Mouse (Mus musculus) right cerebral cortex, adult 2 months (tissue): ENCODE results near the gene Mettl17.
"Not testable (repeated sequence)": the region's sequence is repeated elsewhere in the genome, so short reads cannot be mapped to it uniquely, and the experiment has no call there.

Experiments used
- DNase-seq, 2 experiments: peaks; one replicate each; pipeline ENCODE4 v3.0.0; 2021 to 2022; ENCODE audit warnings: low spot score in 2 of 2

Mettl17 gene

GRCm38 (mm10) chr14:51896539-51897170 lies 12.0 kb downstream of the Mettl17 start:
- no peak for DNase-seq

DNA sequence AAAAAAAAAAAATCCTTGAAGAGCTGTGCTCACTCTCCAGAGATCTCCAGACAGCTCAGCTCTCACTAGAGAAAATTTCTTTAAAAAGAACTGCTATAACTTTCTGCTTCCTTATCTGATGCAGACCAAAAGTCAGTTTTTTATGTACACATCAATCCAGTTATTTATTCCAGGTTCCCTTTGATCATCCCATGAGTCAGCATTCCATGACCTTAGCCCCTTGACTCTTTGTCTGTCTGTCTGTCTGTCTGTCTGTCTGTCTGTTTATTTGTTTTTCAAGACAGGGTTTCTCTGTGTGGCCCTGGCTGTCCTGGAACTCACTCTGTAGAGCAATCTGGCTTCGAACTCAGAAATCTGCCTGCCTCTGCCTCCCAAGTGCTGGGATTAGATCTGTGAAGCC lies 14.7 kb downstream of the Mettl17 start:
- no peak for DNase-seq

GRCm38 (mm10) chr14:51902806-51903710 lies 18.4 kb downstream of the Mettl17 start:
- peak; percentile 77 to 82 for DNase-seq

- DNase-seq: no peak
Observed at GRCm38 (mm10) chr14:51903782-51904181, 19.1 kb downstream of the Mettl17 start.

DNA sequence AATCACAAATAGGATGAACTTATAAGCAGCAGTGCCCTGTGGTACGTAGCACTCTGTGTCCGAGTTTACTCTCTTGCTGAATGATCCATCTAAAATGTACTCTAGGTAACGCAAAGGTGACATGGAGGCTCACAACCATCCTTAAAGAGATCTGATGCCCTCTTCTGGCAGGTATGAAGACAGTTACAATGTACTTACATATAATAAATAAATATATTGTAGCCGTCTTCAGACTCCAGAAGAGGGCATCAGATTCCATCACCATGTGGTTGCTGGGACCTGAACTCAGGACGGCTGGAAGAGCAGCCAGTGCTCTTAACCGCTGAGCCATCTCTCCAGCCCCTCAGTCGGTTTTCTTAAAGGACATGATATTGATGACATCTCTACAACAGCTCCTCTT lies 20.1 kb downstream of the Mettl17 start:
- no peak for DNase-seq

- no peak for DNase-seq
Observed at GRCm38 (mm10) chr14:51906102-51906501, 21.5 kb downstream of the Mettl17 start.

- no peak for DNase-seq
Observed at GRCm38 (mm10) chr14:51911301-51911700, 26.7 kb downstream of the Mettl17 start.

DNA sequence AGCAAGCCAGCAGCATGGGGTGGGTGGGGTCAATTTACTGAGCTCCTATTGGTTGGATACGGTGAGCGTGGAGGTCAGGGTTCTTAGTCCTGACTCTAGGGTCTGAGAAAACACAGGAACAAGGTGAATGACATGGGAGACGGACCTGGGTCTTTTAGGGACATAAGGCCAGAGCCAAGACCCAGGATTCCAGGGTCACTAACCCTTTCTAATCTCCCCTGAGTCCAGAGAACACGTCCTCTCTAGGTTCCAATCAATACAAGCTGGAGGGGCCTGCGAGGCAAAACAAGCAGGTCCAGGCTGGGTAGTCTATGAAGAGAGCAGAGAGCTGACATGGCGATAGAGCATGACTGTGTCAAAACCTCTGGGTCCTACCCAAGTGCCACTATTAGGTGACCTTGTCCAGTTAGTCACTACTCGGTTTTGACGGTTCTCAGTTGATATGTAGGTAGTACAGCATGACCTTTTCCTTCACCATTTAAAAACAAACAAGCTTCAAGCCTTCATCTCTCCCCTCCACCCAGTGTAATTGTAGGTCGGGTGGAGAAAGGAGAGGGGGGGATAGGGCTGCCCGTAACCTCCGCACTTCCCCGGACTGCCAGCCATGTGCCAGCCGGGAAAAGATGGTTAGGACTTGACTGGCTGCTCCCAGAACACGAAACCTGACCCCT lies 27.9 kb downstream of the Mettl17 start:
- no peak for DNase-seq

DNA sequence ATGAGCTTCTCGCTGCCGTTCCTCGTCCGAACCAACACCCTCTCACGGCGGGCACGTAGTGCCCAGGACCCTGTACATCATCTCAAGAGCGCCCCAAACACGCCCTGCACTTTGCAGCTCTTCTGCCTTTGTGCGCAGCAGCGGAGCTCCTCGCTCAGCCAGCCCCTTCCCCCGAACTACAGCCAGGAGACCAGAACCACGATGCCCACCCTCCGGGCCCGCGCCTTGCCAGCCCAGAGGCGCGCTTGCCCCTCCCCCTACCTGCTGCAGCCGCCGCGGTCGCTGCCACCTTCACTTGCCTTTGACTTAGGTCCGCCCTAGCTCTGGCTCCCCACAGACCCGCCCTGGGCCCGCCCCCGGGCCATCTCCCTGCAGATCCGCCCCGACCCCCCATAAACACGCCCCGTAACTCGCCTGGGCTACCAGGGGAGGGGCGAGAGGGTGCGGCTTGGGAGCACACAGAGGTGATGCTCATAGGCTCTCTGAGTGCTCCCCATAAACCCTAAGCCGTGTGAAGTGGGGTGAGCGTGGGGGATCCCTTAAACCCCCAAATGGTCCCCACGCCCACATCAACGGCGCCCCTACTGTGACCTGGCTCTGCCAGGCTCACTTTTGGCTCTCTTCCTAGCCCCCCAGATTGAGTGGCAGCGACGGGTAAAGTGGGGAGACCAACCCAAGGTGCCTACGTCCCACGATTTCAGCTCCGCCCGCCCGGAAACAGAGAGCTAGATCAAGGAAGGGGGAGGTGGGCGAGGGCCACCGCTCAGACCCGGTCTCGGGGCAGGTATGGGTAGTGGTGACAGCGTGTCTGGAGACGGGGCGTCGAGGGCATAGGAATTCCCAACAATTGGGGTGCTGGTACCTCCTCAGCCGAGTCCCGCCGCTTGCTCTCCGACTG lies 28.7 kb downstream of the Mettl17 start:
- peak; percentile 41 to 66 for DNase-seq

GRCm38 (mm10) chr14:51913960-51914762 lies 29.5 kb downstream of the Mettl17 start, which contains the start of gene Ndrg2:
Gene Ndrg2 (minus strand): TSS chr14:51914158.
- DNase-seq: peak; percentile 62 to 70

DNA sequence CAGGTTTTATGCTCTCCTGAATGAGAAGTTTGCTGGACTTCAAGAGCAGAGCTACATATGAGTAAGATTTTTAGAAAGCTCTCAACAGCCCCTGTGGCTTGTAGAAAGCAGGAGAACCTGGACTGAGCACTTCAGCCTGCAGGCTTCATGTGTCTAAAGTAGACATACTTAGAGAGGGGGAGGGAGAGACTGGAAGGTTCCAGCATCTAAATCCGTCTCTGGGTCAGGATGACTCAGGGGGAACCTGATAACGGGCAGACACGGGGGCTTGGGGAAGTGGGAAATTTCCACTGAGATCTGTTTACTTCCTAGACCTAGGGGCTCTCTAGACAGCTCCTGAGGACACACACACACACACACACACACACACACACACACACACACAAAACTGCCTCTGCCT lies 30.4 kb downstream of the Mettl17 start:
- no peak for DNase-seq

DNA sequence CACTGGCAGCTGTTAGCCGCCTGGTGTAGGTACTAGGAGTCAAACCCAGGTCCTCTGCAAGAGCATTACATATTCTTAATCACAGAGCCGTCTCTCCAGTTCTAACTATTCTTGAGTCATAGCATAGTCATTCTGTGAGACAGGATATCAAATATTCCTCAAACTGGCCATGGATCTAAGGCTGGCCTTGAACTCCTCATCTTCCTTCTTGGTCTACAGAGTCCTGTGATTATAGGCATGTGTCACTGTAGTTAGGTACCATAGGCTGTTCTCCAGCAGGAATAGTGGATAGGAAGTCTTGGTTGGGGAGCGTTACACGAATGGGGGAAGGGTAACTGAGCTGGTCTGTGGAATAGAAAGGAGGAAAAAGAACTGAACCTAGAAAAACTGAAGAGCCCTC lies 31.9 kb downstream of the Mettl17 start:
- DNase-seq: no peak

DNA sequence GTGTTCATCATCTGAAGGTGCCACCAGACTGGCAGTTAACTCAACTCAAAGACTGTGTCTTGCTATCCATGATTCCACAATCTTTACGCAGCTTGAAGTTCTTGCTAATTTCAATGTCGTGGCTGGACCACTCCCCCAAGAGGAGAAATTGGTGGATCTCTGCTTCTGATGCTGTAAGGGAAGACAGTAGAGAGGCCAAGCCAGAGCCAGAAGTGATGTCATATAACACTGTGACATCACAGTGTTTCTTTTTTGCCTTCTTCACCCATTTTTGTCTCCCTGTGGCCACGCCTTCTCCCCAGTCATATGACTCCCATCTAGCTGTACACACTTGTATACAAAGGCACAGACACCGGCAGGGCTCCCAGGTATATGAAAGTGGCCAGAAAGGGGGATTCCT lies 33.5 kb downstream of the Mettl17 start, which contains the start of gene Tppp2:
TSS of gene Tppp2 (plus strand) at position 301 of the 400 bp plus-strand sequence.
- no peak for DNase-seq

- no peak for DNase-seq
Observed at GRCm38 (mm10) chr14:51918966-51919365, 34.3 kb downstream of the Mettl17 start.

DNA sequence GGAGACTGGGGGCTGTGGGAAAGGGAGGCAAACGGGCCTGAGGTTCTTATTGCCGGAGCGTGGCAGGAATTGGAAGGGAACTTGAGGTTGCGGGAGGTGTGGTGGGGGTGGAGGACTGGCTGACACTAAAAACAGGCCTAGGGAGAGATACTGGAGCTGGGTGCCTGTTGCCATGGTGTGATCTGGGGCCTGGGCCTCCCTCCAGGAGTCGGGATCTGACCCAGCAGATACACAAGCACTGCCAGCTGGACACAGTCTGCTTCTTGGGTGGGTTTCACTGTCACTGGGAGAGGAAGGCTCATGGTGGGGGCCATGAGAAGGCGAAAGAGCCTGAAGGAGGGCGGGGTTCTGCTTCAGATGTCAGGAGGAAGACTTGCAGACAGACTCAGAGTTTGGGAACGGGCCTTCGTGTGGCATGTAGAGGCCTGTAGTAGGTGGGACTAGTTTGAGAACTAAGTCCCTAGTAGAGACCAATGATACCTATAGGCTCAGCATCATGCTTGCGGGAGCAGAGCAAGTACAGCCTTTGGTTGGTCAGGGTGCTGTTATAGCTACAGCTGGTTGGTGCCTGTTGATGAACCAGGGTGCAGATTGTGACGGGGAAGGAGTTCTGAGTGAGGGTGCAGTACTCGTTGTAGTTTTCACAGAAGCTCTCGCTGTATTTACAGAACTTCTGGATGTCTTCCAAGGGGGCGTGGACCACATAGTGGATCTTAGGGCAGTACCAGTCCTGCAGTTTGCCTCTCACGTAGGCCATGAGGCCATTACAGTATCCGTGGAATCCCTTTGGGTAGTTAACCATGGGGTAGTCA lies 37.3 kb downstream of the Mettl17 start:
- DNase-seq: peak; percentile 33 to 56

GRCm38 (mm10) chr14:51922571-51922865 lies 37.9 kb downstream of the Mettl17 start, which contains the start of gene Rnase13:
Gene Rnase13 (minus strand): TSS chr14:51922773.
- DNase-seq: no peak

DNA sequence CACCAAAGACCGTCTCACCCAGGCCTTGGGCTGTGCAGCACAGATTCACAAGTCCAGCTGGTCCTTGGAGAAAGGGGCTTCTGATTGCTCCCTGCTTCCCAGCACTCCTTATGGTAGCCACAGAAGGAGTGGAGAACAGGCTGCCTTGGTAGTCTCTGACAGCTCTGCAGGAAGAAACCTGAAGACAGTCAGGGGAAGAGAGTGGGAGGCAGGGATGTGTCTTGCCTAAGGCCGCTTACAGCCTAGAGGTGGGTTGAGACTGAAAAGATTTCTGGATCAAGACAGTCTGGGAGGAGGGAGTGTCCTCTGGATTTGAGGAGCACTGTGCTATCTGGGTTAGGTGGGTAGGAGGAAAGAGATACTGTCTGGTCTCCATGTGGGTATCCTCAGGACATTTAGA lies 38.3 kb downstream of the Mettl17 start:
- DNase-seq: no peak

GRCm38 (mm10) chr14:51923492-51923891 lies 38.9 kb downstream of the Mettl17 start:
- DNase-seq: no peak

- not testable (repeated sequence) for DNase-seq
Observed at GRCm38 (mm10) chr14:51926930-51927329, 42.3 kb downstream of the Mettl17 start.
